Mouse (Mus musculus) bone marrow macrophage, adult 2 months (primary cell): ENCODE data around the gene Syt1. TPM values are rescaled to one million over a fixed set of nuclear protein-coding genes. Genes with fewer than 3 reads are reported as not detected.

Experiments used
- H3K27ac ChIP-seq: 2 replicates; pipeline ENCODE4 v1.5.1; 2012; ENCODE audit warnings: low read depth, low read length; ENCODE audit not compliant: insufficient read depth
- H3K4me1 ChIP-seq: 2 replicates; pipeline ENCODE4 v1.6.1; 2012; ENCODE audit warnings: low read length; ENCODE audit not compliant: control insufficient read depth, insufficient read depth
- H3K4me3 ChIP-seq: 2 replicates; pipeline ENCODE4 v1.5.1; 2012; ENCODE audit warnings: mild to moderate bottlenecking, low read length, moderate library complexity; ENCODE audit not compliant: insufficient read depth
- CTCF ChIP-seq: IDR thresholded peaks from 2 replicates; pipeline ENCODE4 v1.5.1; 2012; ENCODE audit warnings: low read depth, mild to moderate bottlenecking, low read length, moderate library complexity
- POLR2A ChIP-seq: IDR thresholded peaks from 2 replicates; pipeline ENCODE4 v1.6.1; 2012; ENCODE audit warnings: mild to moderate bottlenecking, low read depth, low read length, borderline replicate concordance
- polyA plus RNA-seq: library from polyadenylated mRNA; stranded (reverse); fragments of >200 nt; gene quantifications from 2 replicates; pipeline ENCODE4 v1.2.4, GENCODE M21; 2012; ENCODE audit not compliant: missing spikeins, insufficient read depth, insufficient read length

Syt1 gene
- polyA plus RNA-seq, 1 experiment: not detected

GRCm38 (mm10) chr10:108889084-108889483 is 121.7 kb downstream of the Syt1 start:
- Histone ChIP-seq H3K4me1 (no peaks in the 10 kb centered on the region), H3K4me3 (no peak overlapping the region), H3K27ac (no peak overlapping the region)
- no peak for TF ChIP-seq CTCF
- TF ChIP-seq POLR2A: no peak

DNA sequence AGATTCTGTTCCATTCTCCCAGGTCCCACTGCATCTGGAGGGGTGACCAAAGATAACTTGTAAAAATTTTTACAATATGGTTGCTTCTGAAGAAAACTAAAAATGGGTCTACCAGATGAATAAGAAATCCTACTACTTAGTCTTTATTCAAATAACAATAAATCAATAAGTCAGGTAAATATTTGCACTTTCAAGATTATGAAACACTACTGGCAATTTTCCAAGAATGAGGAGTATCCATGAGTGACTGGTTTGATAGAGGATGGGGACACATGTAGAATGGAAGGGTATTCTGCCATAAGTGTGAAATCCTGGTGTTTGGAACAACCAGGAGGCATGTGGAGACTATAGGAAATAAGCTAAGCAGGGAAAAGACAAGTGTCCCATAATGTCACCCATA is 124.0 kb downstream of the Syt1 start:
- Histone ChIP-seq H3K4me3 (no peak overlapping the region), H3K27ac (no peak overlapping the region), H3K4me1 (no peaks in the 10 kb centered on the region)
- TF ChIP-seq CTCF (no peak), POLR2A (no peak)

GRCm38 (mm10) chr10:108885769-108886168 is 125.0 kb downstream of the Syt1 start:
- Histone ChIP-seq H3K4me3 (no peak overlapping the region), H3K4me1 (no peaks in the 10 kb centered on the region), H3K27ac (no peak overlapping the region)
- TF ChIP-seq POLR2A (no peak), CTCF (no peak)

DNA sequence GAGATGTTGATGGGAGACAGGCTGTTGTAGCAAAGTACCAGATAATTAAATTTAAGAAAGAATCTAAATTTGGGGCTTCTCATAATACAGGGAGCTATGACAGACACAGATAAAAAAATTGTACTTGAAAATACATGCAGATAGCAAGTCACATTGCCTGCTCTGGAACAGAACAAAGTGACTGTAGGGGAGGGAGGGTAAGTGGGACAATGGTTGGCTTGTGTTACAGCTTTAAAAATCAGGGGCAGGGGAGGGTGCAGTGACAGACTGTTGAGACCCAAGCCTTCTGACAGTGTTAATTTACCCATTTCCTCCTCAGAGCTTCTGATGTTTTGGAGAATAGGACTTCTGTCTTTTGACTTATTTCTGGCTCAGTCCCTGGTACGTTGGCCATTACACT is 126.3 kb downstream of the Syt1 start:
- Histone ChIP-seq H3K27ac (no peak overlapping the region), H3K4me1 (no peaks in the 10 kb centered on the region), H3K4me3 (no peak overlapping the region)
- TF ChIP-seq POLR2A (no peak), CTCF (no peak)

GRCm38 (mm10) chr10:108880372-108880771 is 130.4 kb downstream of the Syt1 start:
- H3K4me1 ChIP-seq: no peaks in the 10 kb centered on the region
- TF ChIP-seq CTCF (no peak), POLR2A (no peak)

DNA sequence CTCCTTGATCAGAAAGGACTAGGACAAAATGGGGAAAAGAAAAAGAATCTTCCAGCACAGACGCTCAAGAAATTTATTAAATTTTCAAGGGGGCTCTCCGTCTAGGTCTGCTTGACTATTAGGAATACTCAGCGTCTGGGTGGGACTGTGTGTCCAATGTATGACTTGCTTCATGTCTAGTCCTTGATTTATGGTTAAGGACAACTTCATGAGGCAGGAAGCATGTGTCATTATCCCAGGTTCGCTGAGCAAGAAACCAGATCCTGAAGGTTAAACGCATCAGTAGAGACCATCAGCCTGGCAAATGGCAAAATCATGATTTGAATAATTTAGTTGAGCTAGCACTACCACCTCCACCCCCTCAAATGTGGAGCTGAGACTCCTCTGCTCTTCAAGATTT is 135.1 kb downstream of the Syt1 start:
- Histone ChIP-seq H3K4me1 (no peaks in the 10 kb centered on the region), H3K27ac (no peak overlapping the region), H3K4me3 (no peak overlapping the region)
- TF ChIP-seq CTCF: no peak
- no peak for TF ChIP-seq POLR2A

More at GRCm38 (mm10) chr10:108880372-108880771, 130.4 kb downstream of the Syt1 start:
- no peak overlapping the region for H3K4me3 ChIP-seq
- no peak overlapping the region for H3K27ac ChIP-seq

DNA sequence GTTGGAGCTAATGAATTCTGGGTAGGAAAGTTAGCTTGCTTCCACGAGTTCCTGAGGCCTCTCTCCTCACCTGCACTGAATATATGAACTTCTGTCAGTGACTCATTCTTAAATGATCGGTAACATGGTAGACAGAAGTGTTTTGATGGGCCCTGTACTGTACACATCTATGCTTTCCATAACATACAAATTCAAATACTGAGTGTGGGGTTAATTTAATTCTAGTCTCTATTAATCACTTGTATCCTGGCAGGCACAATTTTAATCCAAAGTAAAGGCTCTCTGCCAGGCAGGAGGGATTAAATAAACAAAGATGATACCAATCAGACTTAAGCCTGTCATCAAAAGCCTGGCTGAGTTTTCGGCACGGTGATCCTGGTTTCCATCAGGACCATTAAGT is 136.1 kb downstream of the Syt1 start:
- Histone ChIP-seq H3K4me3 (no peak overlapping the region), H3K4me1 (no peaks in the 10 kb centered on the region), H3K27ac (no peak overlapping the region)
- TF ChIP-seq CTCF: no peak
- no peak for TF ChIP-seq POLR2A

GRCm38 (mm10) chr10:108872359-108872758 is 138.4 kb downstream of the Syt1 start:
- H3K4me1 ChIP-seq: no peaks in the 10 kb centered on the region
- TF ChIP-seq CTCF: no peak
- no peak for TF ChIP-seq POLR2A

GRCm38 (mm10) chr10:108870586-108870985 is 140.2 kb downstream of the Syt1 start:
- no peak for TF ChIP-seq CTCF
- TF ChIP-seq POLR2A: no peak

More at GRCm38 (mm10) chr10:108872359-108872758, 138.4 kb downstream of the Syt1 start:
- Histone ChIP-seq H3K27ac (no peak overlapping the region), H3K4me3 (no peak overlapping the region)

DNA sequence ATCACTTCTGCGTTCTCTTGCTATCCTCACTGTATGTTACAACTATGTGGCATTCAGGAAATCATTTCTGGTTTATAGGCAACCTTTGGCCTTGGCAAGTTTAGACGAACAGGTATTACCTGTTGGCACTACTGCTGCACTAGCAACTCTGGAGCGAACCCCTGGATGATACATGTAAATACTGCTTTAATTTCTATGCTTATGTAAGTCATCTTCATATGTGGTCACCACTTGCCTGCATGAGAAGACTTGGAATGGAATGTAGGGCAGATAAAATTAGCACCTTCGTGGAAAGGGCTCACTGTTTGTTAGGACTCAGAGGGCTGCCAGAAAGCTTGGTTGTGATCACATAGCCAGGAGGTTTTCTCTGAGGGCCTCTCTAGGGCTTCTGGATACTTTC is 142.6 kb downstream of the Syt1 start:
- Histone ChIP-seq H3K4me3 (no peak overlapping the region), H3K27ac (no peak overlapping the region), H3K4me1 (no peaks in the 10 kb centered on the region)
- TF ChIP-seq POLR2A (no peak), CTCF (no peak)

More at GRCm38 (mm10) chr10:108870586-108870985, 140.2 kb downstream of the Syt1 start:
- Histone ChIP-seq H3K27ac (no peak overlapping the region), H3K4me3 (no peak overlapping the region), H3K4me1 (no peaks in the 10 kb centered on the region)

DNA sequence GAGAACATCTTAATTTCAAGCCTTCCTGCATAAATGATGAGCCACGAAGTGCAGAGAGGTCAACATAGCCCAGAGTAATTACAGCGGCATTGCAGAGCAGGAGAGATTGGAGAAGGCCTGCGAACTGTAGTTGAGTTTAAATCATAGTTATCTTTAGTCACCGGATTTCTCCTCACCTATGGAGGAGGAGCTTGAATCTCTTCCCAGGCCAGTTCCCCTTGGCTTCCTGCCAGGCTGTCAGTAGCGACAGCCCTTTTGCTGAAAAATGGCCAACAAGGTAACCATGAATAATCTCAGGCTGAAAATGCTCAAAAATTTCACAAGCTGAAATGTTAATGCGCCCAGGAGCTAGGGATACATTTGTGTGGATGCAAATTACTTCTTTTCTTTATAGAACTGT is 143.6 kb downstream of the Syt1 start:
- no peaks in the 10 kb centered on the region for H3K4me1 ChIP-seq
- no peak overlapping the region for H3K4me3 ChIP-seq
- no peak overlapping the region for H3K27ac ChIP-seq
- TF ChIP-seq POLR2A: no peak
- no peak for TF ChIP-seq CTCF

DNA sequence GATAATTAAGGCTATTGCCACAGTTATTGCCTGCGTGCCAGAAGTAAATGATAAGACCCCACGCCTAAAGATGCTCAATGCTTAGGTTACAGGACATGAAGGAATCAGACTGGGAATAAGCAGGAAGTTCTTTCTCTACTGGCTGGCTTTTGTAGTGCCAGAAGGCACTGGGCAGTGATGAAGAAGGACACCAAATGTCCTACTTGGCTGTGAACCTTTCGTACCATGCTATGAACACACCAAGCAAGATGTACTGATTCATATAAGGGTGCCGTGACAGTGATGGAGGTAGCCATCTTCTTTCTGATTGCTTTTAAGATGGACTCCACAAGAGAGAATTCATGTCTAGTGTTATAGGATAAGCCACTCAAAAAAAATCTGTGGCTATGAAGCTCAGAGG is 145.2 kb downstream of the Syt1 start:
- TF ChIP-seq POLR2A (no peak), CTCF (no peak)
- no peak overlapping the region for H3K27ac ChIP-seq
- no peak overlapping the region for H3K4me3 ChIP-seq
- no peaks in the 10 kb centered on the region for H3K4me1 ChIP-seq
